Mouse (Mus musculus) MEL-GATA-1-ER (cell line): ENCODE results near the gene Gm45234.
A peak's percentile ranks its signal among the peaks of the same experiment; 100 is the strongest.

Experiments used
- DNase-seq: peaks from one replicate; pipeline ENCODE4 v3.0.0-alpha.2; 2012; ENCODE audit warnings: low read depth; ENCODE audit errors: extremely low read depth

Gene Gm45234

DNA sequence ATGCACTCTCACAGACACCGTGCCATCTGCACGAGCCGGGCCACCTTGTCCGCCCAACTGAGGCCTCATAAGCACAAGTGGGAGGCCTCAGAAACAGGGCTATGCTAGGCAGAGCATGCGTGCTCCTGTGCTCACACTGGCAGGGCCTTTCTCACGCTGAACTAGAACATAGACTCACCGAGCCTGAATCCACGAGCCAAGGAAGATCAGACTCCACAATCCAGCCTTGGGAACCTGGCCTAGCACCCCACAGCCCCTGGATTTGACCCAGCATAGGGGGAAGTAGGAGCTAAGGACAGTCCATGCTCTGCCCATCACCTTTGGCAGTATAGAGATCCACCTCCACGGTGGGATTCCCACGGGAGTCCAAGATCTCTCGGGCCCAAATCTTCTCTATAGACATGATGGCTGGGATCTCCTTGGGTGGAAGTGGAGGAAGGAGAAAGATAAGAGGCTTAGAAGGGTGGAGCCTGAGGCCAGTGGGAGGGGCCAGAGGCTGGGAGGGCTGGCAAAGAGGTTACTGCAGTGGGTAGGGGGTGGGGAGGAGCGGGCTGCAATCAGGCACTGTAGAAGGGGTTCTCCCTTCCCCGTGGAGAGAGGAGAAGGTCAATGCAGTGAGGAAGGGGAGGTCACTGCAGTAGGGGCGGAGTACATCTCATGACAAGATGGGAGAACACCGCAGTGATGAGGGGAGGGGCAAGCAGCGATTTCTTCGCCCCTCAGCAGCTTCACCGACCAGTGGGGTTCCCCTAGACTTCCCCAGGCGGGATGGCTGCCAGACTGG lies 12.3 kb upstream of the Gm45234 start:
- peak; percentile 66 for DNase-seq

- no peak for DNase-seq
Measured at GRCm38 (mm10) chr6:124767536-124767919, 11.7 kb upstream of the Gm45234 start.

GRCm38 (mm10) chr6:124765951-124766350 lies 10.1 kb upstream of the Gm45234 start:
- no peak for DNase-seq

DNA sequence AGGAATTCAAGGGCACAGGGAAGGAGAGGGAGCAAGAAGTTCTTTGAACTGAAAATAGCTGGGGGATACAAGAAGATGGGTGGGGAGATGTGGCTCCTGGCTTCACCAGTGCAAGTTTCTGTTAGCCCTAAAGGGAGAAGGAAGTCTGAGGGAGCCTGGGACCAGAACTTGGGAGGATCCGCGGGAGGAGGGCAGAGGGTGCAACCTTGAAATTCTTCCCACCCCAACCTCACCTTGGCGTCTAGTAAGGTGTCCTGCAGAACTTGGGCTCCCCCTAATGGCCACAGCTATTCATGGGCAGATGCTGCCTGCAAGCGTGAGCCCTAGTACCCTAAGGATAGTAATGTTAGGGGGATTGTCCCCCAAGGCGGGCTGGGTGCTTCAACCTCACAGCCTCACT lies 3.4 kb upstream of the Gm45234 start:
- DNase-seq: peak; percentile 73

- DNase-seq: no peak
Measured at GRCm38 (mm10) chr6:124758849-124759232, 3.0 kb upstream of the Gm45234 start.

GRCm38 (mm10) chr6:124757909-124758848 lies 2.4 kb upstream of the Gm45234 start:
- DNase-seq: no peak

GRCm38 (mm10) chr6:124757351-124757880 lies 1.6 kb upstream of the Gm45234 start:
- DNase-seq: no peak

GRCm38 (mm10) chr6:124756652-124757350 lies 980 bp upstream of the Gm45234 start:
- DNase-seq: no peak

DNA sequence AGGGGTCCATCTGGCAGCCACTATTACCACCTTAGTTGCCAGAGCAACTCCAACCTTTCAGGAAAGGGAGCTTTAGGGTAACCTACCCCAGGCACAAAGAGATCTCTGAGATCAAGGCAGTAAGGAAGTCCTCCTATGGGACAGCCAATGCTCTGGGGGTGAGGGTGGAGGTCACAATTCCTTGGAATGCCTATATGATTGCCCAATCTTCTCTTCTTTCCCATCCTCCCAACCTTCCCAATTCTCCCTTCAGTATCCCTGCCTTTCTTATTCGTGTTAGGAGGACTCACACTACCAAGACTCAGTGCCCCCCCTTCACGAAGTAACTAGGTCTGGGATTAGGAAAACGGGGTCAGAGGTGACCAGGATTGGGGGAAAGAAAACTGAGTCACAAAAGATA lies 515 bp downstream of the Gm45234 start:
- no peak for DNase-seq

- no peak for DNase-seq
Measured at GRCm38 (mm10) chr6:124753861-124754260, 2.0 kb downstream of the Gm45234 start.

DNA sequence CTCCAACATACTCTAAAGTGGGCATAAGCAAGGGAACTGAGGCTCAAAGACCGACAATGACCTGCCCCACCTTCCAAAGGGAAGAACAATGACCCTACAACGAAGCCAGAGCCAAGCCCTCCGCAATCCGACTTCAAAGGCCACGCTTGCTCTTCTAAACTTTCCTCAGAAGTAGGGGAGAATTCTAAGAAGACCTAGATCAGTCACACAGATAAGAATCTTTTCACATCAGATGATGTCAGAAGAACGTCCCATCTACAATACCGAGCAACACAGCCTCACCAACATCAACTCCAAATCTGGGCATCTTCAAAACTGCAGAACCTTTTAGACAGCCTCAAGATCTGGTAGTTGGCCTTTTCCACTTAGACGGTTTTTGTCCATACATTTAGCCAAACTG lies 5.4 kb downstream of the Gm45234 start:
- no peak for DNase-seq

- DNase-seq: no peak
Measured at GRCm38 (mm10) chr6:124746654-124747632, 8.9 kb downstream of the Gm45234 start.

DNA sequence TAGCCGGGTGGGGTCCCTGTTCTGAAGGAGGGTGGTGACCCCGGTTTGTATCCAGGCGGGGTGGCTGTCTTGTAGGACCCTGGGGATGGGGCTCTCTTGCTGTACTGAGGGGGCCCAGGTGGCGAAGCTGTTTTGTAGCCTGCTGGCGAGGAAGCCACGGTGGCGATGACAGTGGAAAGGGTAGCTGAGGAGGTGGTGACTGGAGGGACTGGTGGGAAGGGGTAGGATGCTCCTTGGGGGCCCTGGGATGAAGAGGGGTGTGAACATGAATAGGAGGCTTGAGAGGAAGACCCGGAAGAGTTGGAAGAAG lies 9.6 kb downstream of the Gm45234 start:
- DNase-seq: no peak

- peak; percentile 78 for DNase-seq
Measured at GRCm38 (mm10) chr6:124745490-124746295, 10.1 kb downstream of the Gm45234 start.

DNA sequence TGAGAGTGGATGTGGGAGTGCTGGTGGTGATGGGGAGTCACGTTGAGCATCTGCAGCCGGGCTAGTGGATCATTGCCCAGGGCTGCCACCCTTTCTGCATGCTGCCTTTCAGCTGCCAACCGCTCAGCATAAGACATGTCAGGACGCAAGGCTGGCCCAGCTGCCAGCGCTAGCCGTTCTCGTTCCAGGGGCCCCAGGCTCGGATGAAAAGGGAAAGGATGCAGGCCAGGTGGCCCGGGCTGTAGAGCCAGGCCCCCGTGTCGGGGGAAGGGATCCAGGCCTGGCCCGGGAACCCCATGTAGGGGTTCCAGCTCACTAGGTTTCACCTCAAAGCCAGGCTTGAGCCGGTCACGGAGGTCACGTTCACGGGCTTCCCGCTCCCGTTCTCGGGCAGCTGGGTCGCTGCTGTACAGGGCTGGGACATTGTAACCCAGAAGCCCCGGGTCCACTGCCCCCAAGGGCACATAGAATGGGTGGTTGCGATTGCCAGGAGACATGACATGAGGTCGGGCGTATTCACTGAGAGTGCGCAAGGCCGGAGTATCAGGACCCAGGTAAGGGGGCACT lies 11.0 kb downstream of the Gm45234 start:
- DNase-seq: no peak

DNA sequence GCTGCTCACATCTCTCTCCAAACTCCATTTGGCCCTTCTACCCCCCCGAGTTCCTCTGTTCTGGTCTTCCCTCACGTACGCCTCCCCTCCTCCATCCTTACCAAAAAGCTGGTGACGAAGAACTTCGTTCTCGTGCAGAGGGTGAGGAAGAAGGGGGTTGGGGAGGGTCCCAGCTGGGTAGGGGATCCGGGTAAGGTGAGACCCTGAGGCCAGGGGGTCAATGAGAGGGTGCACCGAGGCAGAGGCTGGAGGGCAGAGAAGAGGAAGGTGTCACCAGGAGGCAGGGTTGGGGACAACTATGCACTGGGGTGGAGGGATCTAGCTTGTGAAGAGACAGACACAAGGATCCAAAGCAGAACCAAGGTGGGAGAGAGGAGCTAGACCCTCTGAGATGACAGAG lies 12.2 kb downstream of the Gm45234 start:
- DNase-seq: no peak

DNA sequence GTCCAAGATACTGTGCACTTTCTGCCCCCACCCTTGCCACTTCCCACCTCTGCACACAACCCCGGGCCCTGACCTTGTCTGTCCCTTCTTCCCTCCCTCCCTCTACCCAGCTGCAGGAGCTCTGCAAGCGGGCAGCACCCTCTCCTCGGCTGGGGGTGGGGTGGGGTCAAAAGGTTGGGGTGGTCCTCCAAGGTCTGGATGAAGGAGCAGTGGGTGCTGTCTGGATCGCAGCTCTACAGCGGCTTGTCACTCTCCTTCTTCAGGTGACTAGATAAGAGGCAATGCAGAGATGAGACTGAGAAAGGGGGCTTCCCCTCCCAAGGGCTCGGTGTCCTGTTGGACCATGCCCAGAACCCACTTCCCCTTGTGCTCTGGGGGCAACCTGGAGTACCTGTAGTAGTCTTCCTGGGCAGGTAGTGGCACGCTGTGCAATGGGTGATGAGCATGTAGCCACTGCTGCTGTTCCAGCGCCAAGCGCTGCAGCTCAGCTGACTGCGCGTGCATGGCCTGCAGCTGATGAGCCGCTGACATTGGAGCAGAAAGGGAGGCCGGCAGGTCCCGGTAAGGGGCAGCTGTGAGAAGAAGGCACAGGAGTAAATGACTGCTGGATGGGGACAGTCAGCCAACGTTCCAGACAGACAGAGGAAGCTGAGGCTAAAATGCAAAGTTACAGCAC lies 12.8 kb downstream of the Gm45234 start:
- no peak for DNase-seq

DNA sequence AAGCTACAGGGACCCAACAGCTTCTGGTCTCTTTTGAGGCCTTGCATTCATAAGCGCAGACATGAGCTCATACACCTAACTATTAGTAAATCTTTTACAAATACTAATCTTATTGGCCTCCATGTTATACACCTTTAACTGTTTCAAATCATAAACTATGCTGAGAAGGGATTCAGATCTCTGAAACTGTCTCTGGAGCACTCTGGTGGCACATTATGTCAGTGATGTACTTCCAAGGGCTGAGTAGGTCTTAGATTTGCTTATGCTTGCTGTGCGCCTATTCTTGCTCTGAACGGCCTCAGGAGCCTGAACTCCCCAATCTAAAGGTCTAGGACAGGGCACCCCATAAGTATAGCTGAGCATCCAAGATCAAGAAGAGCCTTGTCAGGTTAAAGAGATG lies 14.0 kb downstream of the Gm45234 start:
- DNase-seq: no peak
